Mouse (Mus musculus) forebrain, embryonic 14.5 days (tissue): ENCODE data around the gene Zbtb8a. TPM values are rescaled to one million over a fixed set of nuclear protein-coding genes. Genes with fewer than 3 reads are reported as not detected.
"Not testable (repeated sequence)": the region's sequence is repeated elsewhere in the genome, so short reads cannot be mapped to it uniquely, and the experiment has no call there.

Experiments used
- ATAC-seq: fragments of 200-750 bp; cut with Nextera tagmentation; 2 replicates; pipeline ENCODE4 v1.8.0; 2017; ENCODE audit warnings: mild to moderate bottlenecking, moderate library complexity
- DNase-seq: peaks from one replicate; pipeline ENCODE4 v3.0.0-alpha.2; 2015; ENCODE audit warnings: low spot score
- H3K27ac ChIP-seq: fragments of 300-500 bp; sonication (generic); 2 replicates; pipeline ENCODE4 v1.5.1; 2014; ENCODE audit warnings: low read depth, mild to moderate bottlenecking, control low read depth, low read length, moderate library complexity
- H3K27me3 ChIP-seq: fragments of 300-500 bp; sonication (generic); replicated peaks from 2 replicates; pipeline ENCODE4 v1.6.1; 2014; ENCODE audit warnings: low read length, control low read depth, mixed read lengths; ENCODE audit not compliant: control insufficient read depth, insufficient read depth
- H3K36me3 ChIP-seq: fragments of 300-500 bp; sonication (generic); 2 replicates; pipeline ENCODE4 v1.6.1; 2014; ENCODE audit warnings: low read length, control low read depth; ENCODE audit not compliant: control insufficient read depth, insufficient read depth
- H3K4me1 ChIP-seq: fragments of 300-500 bp; sonication (generic); 2 replicates; pipeline ENCODE4 v1.6.1; 2014; ENCODE audit warnings: antibody characterized with exemption, low read length, control low read depth; ENCODE audit not compliant: control insufficient read depth, insufficient read depth
- H3K4me2 ChIP-seq: fragments of 300-500 bp; sonication (generic); 2 replicates; pipeline ENCODE4 v1.6.1; 2014; ENCODE audit warnings: mild to moderate bottlenecking, control low read depth, low read length
- H3K4me3 ChIP-seq: fragments of 300-500 bp; sonication (generic); 2 replicates; pipeline ENCODE4 v1.5.1; 2014; ENCODE audit warnings: low read depth, low read length, control low read depth
- H3K9ac ChIP-seq: fragments of 300-500 bp; sonication (generic); 2 replicates; pipeline ENCODE4 v1.6.1; 2014; ENCODE audit warnings: mild to moderate bottlenecking, low read length, control low read depth, moderate library complexity
- H3K9me3 ChIP-seq: fragments of 300-500 bp; sonication (generic); replicated peaks from 2 replicates; pipeline ENCODE4 v1.6.1; 2016; ENCODE audit warnings: low read length, control low read depth, mixed read lengths; ENCODE audit not compliant: control insufficient read depth
- WGBS: fragments of 180-500 bp; shearing (Covaris S2); extraction: QIAGEN DNeasy Blood & Tissue Kit; methylation state at CpG from one replicate; pipeline ENCODE4 v1.1.7; 2014; 5-methylcytosine and 5-hydroxymethylcytosine counted together
- polyA plus RNA-seq: library from polyadenylated mRNA; unstranded; fragments of >200 nt; fragmentation: Nextera tagmentation; extraction: Ambion mirVana; gene quantifications from 2 replicates; pipeline ENCODE4 v1.2.1, GENCODE M21; 2014

Zbtb8a gene
- 5.8 and 6.6 TPM in 2 replicates for polyA plus RNA-seq

GRCm38 (mm10) chr4:129377601-129378390 lies at the start of gene Zbtb8a:
Gene Zbtb8a, minus strand, starts transcription at chr4:129378116.
- ATAC-seq (peak; percentile 85), DNase-seq (peak; percentile 80)
- Histone ChIP-seq H3K9me3 (no peaks in the 10 kb centered on the region), H3K4me3 (peak within 1 kb of the TSS; percentile 78), H3K27me3 (no peaks in the 10 kb centered on the region), H3K4me2 (peak within 1 kb of the TSS; percentile 68), H3K27ac (peak within 1 kb of the TSS; percentile 92), H3K9ac (peak within 1 kb of the TSS; percentile 89), H3K4me1 (0 out of 2 replicates have a peak, but pooled peaks cover 2% of the 10 kb centered on the region), H3K36me3 (no peaks in the 10 kb centered on the region)
- WGBS, result 2% methylated on average over 60 of the region's 65 CpGs

GRCm38 (mm10) chr4:129418321-129418720 lies 40.4 kb upstream of the Zbtb8a start:
- H3K9ac ChIP-seq, result no peak overlapping the region
- no peaks in the 10 kb centered on the region for H3K4me1 ChIP-seq
- H3K4me3 ChIP-seq, result no peak overlapping the region
- H3K27ac ChIP-seq, result no peak overlapping the region
- H3K4me2 ChIP-seq, result no peak overlapping the region
- DNase-seq (no peak), ATAC-seq (no peak)
- H3K9me3 ChIP-seq, result no peaks in the 10 kb centered on the region
- 78% methylated on average over 5 of the region's 5 CpGs for WGBS
- H3K36me3 ChIP-seq, result no peaks in the 10 kb centered on the region
- H3K27me3 ChIP-seq, result no peaks in the 10 kb centered on the region

GRCm38 (mm10) chr4:129416478-129416877 lies 38.6 kb upstream of the Zbtb8a start:
- H3K4me2 ChIP-seq, result no peak overlapping the region

GRCm38 (mm10) chr4:129415892-129416291 lies 38.0 kb upstream of the Zbtb8a start:
- WGBS, result 93% methylated on average over 5 of the region's 5 CpGs

More at GRCm38 (mm10) chr4:129416478-129416877, 38.6 kb upstream of the Zbtb8a start:
- Histone ChIP-seq H3K9me3 (no peaks in the 10 kb centered on the region), H3K27me3 (no peaks in the 10 kb centered on the region), H3K4me3 (no peak overlapping the region), H3K27ac (no peak overlapping the region), H3K4me1 (no peaks in the 10 kb centered on the region), H3K9ac (no peak overlapping the region), H3K36me3 (no peaks in the 10 kb centered on the region)
- 88% methylated on average over 5 of the region's 5 CpGs for WGBS
- DNase-seq (no peak), ATAC-seq (no peak)

GRCm38 (mm10) chr4:129410991-129411390 lies 33.1 kb upstream of the Zbtb8a start:
- no peak overlapping the region for H3K9ac ChIP-seq
- no peak overlapping the region for H3K4me2 ChIP-seq
- H3K27ac ChIP-seq, result no peak overlapping the region
- no peaks in the 10 kb centered on the region for H3K27me3 ChIP-seq
- no peak for ATAC-seq
- no peaks in the 10 kb centered on the region for H3K4me1 ChIP-seq
- no peak overlapping the region for H3K4me3 ChIP-seq
- H3K9me3 ChIP-seq, result no peaks in the 10 kb centered on the region
- DNase-seq, result no peak
- H3K36me3 ChIP-seq, result no peaks in the 10 kb centered on the region

More at GRCm38 (mm10) chr4:129415892-129416291, 38.0 kb upstream of the Zbtb8a start:
- Histone ChIP-seq H3K9ac (no peak overlapping the region), H3K36me3 (no peaks in the 10 kb centered on the region), H3K4me2 (no peak overlapping the region), H3K27me3 (no peaks in the 10 kb centered on the region), H3K27ac (no peak overlapping the region), H3K4me3 (no peak overlapping the region), H3K9me3 (no peaks in the 10 kb centered on the region), H3K4me1 (no peaks in the 10 kb centered on the region)
- ATAC-seq (no peak), DNase-seq (no peak)

GRCm38 (mm10) chr4:129410532-129410931 lies 32.6 kb upstream of the Zbtb8a start:
- WGBS, result 90% methylated on average over 3 of the region's 3 CpGs
- not testable (repeated sequence) for H3K4me1 ChIP-seq, H3K36me3 ChIP-seq, H3K4me3 ChIP-seq, H3K4me2 ChIP-seq, H3K9me3 ChIP-seq, H3K27me3 ChIP-seq, H3K27ac ChIP-seq, ATAC-seq, DNase-seq, H3K9ac ChIP-seq

- Histone ChIP-seq H3K9me3 (no peaks in the 10 kb centered on the region), H3K4me2 (peak overlapping the region; percentile 50), H3K4me3 (peak overlapping the region; percentile 31), H3K9ac (peak overlapping the region; percentile 59), H3K4me1 (no peaks in the 10 kb centered on the region), H3K27me3 (0 out of 2 replicates have a peak, but pooled peaks cover 2% of the 10 kb centered on the region), H3K27ac (no peak overlapping the region), H3K36me3 (no peaks in the 10 kb centered on the region)
- ATAC-seq (0 out of 2 replicates have a peak, but pooled peaks have one; percentile 37), DNase-seq (peak; percentile 56)
- 4% methylated on average over 25 of the region's 25 CpGs for WGBS
These were observed 28.5 kb upstream of the Zbtb8a start for GRCm38 (mm10) chr4:129406447-129406846.

GRCm38 (mm10) chr4:129399813-129400212 lies 21.9 kb upstream of the Zbtb8a start:
- no peak for DNase-seq
- no peak overlapping the region for H3K4me2 ChIP-seq
- H3K9ac ChIP-seq, result no peak overlapping the region
- WGBS, result 79% methylated on average over 4 of the region's 4 CpGs
- H3K9me3 ChIP-seq, result no peaks in the 10 kb centered on the region
- H3K36me3 ChIP-seq, result no peaks in the 10 kb centered on the region
- no peaks in the 10 kb centered on the region for H3K4me1 ChIP-seq
- H3K27ac ChIP-seq, result no peak overlapping the region
- ATAC-seq, result no peak
- H3K4me3 ChIP-seq, result no peak overlapping the region
- no peaks in the 10 kb centered on the region for H3K27me3 ChIP-seq

GRCm38 (mm10) chr4:129396960-129397359 lies 19.0 kb upstream of the Zbtb8a start:
- no peaks in the 10 kb centered on the region for H3K27me3 ChIP-seq
- ATAC-seq (no peak), DNase-seq (no peak)
- H3K27ac ChIP-seq, result no peak overlapping the region
- no peaks in the 10 kb centered on the region for H3K36me3 ChIP-seq
- no peak overlapping the region for H3K9ac ChIP-seq
- H3K9me3 ChIP-seq, result no peaks in the 10 kb centered on the region
- no peak overlapping the region for H3K4me3 ChIP-seq
- 87% methylated on average over 3 of the region's 3 CpGs for WGBS
- H3K4me2 ChIP-seq, result no peak overlapping the region
- no peaks in the 10 kb centered on the region for H3K4me1 ChIP-seq
